Mouse (Mus musculus): ENCODE data around the gene Atp2a2. TPM values are rescaled to one million over a fixed set of nuclear protein-coding genes. Genes with fewer than 3 reads are reported as not detected.

The Atp2a2 gene
- total and polyA plus RNA-seq, 3 experiments, result 61.6 to 158 (median 80.9) TPM

DNA sequence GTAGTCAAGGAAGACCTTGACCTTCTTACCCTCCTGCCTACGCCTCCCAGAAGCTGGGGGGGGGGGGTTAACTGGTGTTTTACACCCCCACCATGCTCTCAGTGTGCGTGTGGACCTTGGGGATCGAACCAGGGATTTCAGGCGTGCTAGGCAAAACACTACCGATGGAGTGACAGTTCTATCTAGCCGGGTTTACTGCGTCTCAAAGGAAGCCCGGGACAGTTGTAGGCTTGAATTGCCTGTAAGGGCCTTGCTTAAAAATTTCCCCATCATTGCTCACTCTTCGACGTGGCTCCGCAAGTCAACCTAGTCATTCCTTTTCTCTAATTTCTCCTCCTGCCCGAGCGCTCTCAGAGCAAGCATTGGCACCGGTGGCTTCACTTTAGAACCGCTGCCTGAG lies 78.9 kb downstream of the Atp2a2 start:
- H3K4me1 ChIP-seq (ENCODE audit: control insufficient read depth in 1 of 2, insufficient read depth in 2 of 2), result peaks cover 6 to 20% of the 10 kb centered on the region in 2 experiments; a peak in 3 of 4 replicates
- no peak for TF ChIP-seq MYC (IDR thresholded peaks at IDR 0.05; ENCODE audit: low read depth, low read length)
- TF ChIP-seq EP300 (IDR thresholded peaks at IDR 0.05; ENCODE audit: low read length), result no peak
- TF ChIP-seq NELFE (IDR thresholded peaks at IDR 0.05; ENCODE audit: low read depth, low read length), result no peak
- no peak for TF ChIP-seq MAX (IDR thresholded peaks at IDR 0.05; ENCODE audit: low read length)
- peak; percentile 14 for DNase-seq (ENCODE audit: extremely low read depth)
- no peaks in the 10 kb centered on the region for H3K9me3 ChIP-seq (replicated peaks; ENCODE audit: low read length)
- H3K79me2 ChIP-seq (replicated peaks; ENCODE audit: control insufficient read depth, extremely low read depth, insufficient read depth, poor library complexity, severe bottlenecking), result peaks cover 17% of the 10 kb centered on the region
- peaks cover 7 to 28% of the 10 kb centered on the region in 2 experiments for H3K36me3 ChIP-seq (replicated peaks in 1 of 2; ENCODE audit: control insufficient read depth in 1 of 2, insufficient read depth in 1 of 2, low read length in 1 of 2)
- H3K9ac ChIP-seq (ENCODE audit: insufficient read depth, low read depth), result peak overlapping the region; percentile 82
- H3K27me3 ChIP-seq (replicated peaks), result no peaks in the 10 kb centered on the region
- dilution Hi-C loops (cut with MboI; ENCODE audit: extremely low pct_ligation_motif_present, extremely low pct_unique_long_range_greater_than_20kb, low sequenced_read_pairs) (no loop called here), in situ Hi-C loops (cut with MboI; ENCODE audit: low pct_ligation_motif_present, low pct_unique_long_range_greater_than_20kb, low sequenced_read_pairs) (no loop called here)
- peak overlapping the region; percentile 45; the same call in 1 of the 2 replicates for H3K4me2 ChIP-seq (ENCODE audit: insufficient read depth, low read depth, poor library complexity, severe bottlenecking)
- peak overlapping the region; percentile 94 to 98 (median 95) for H3K4me3 ChIP-seq (replicated peaks in 1 of 3; ENCODE audit: low read depth in 2 of 3, low read length in 2 of 3, poor library complexity in 1 of 3)
- H3K27ac ChIP-seq (ENCODE audit: insufficient read depth, low read depth), result no peak overlapping the region

DNA sequence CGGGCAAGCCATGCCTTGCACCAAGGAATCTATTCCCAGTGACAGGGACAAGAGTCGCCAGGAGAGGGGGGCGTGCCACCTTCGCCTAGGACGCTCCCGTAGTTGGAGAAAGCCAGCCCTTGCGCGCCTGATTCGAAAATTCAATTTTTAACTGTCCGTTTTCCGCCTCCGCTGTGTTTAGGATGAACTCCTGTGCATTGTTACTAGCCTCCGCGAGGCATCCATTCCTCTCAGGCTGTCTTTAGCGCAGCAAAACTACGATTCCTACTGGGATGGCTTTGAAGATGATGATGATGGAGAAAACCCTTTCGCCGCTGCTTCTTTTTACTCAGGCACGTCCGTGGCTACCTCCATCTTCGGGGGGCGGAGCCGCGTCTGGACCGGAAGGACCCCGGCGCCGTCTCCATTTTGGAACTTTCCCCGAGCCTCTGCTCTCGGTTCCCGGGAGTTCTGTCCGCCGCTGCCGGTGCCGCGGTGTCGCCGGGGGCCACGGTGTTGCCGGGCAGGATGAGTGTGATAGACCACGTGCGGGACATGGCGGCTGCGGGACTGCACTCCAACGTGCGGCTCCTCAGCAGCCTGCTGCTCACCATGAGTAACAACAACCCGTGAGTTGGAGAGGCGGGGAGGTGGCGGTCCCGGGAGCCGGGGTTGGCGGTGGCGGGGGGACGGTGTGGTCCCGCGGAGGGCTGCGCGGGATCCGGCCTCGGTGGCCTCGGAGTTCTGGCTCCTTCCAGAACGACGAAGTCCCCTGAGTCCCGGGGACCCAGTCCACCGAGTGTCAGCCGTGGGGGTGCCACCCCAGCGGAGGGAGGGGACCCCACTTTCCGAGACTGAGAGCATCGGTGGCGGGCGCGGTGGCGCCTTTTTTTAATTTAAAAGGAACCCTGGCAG lies 79.7 kb downstream of the Atp2a2 start:
- Histone ChIP-seq H3K4me2 (ENCODE audit: insufficient read depth, low read depth, poor library complexity, severe bottlenecking) (peak overlapping the region; percentile 97; the same call in 1 of the 2 replicates), H3K36me3 (replicated peaks in 1 of 2; ENCODE audit: control insufficient read depth in 1 of 2, insufficient read depth in 1 of 2, low read length in 1 of 2) (peaks cover 5 to 22% of the 10 kb centered on the region in 2 experiments), H3K79me2 (replicated peaks; ENCODE audit: control insufficient read depth, extremely low read depth, insufficient read depth, poor library complexity, severe bottlenecking) (peaks cover 17% of the 10 kb centered on the region), H3K4me3 (replicated peaks in 1 of 3; ENCODE audit: low read depth in 2 of 3, low read length in 2 of 3, poor library complexity in 1 of 3) (peak overlapping the region; percentile 94 to 98 (median 95)), H3K27me3 (replicated peaks) (no peaks in the 10 kb centered on the region), H3K9me3 (replicated peaks; ENCODE audit: low read length) (no peaks in the 10 kb centered on the region), H3K9ac (ENCODE audit: insufficient read depth, low read depth) (peak overlapping the region; percentile 82), H3K4me1 (ENCODE audit: control insufficient read depth in 1 of 2, insufficient read depth in 2 of 2) (peaks cover 6 to 20% of the 10 kb centered on the region in 2 experiments; a peak in 3 of 4 replicates), H3K27ac (ENCODE audit: insufficient read depth, low read depth) (peak overlapping the region; percentile 56)
- in situ Hi-C loops (cut with MboI; ENCODE audit: low pct_ligation_motif_present, low pct_unique_long_range_greater_than_20kb, low sequenced_read_pairs), result no loop called here
- DNase-seq (ENCODE audit: extremely low read depth), result peak; percentile 78
- dilution Hi-C loops (cut with MboI; ENCODE audit: extremely low pct_ligation_motif_present, extremely low pct_unique_long_range_greater_than_20kb, low sequenced_read_pairs), result no loop called here
- TF ChIP-seq HCFC1 (IDR thresholded peaks at IDR 0.05; ENCODE audit: low read depth, low read length), result peak; percentile 81
- no peak for TF ChIP-seq KAT2A (IDR thresholded peaks at IDR 0.05; ENCODE audit: insufficient replicate concordance, low read length)
- TF ChIP-seq ZC3H11A (IDR thresholded peaks at IDR 0.05; ENCODE audit: low read depth, low read length), result no peak
- TF ChIP-seq MAFK (IDR thresholded peaks at IDR 0.05; ENCODE audit: insufficient replicate concordance, low read length), result no peak
- TF ChIP-seq MAX (IDR thresholded peaks at IDR 0.05; ENCODE audit: low read length), result peak; percentile 99
- no peak for TF ChIP-seq UBTF (IDR thresholded peaks at IDR 0.05; ENCODE audit: low read depth, low read length)
- TF ChIP-seq SMC3 (IDR thresholded peaks at IDR 0.05; ENCODE audit: low read depth, low read length), result no peak
- TF ChIP-seq TCF12 (IDR thresholded peaks at IDR 0.05; ENCODE audit: low read depth, low read length), result peak; percentile 56
- TF ChIP-seq NRF1 (IDR thresholded peaks at IDR 0.05; ENCODE audit: low read depth, low read length), result 0 out of 2 replicates have a peak, but pooled peaks have one; percentile 28
- TF ChIP-seq EP300 (IDR thresholded peaks at IDR 0.05; ENCODE audit: low read length), result no peak
- peak; percentile 90 for TF ChIP-seq SIN3A (IDR thresholded peaks at IDR 0.05; ENCODE audit: low read length)
- TF ChIP-seq ZNF384 (IDR thresholded peaks at IDR 0.05; ENCODE audit: low read depth, low read length), result no peak
- TF ChIP-seq ZMIZ1 (IDR thresholded peaks at IDR 0.05; ENCODE audit: low read depth, low read length), result peak; percentile 60
- no peak for TF ChIP-seq ETS1 (conservative IDR thresholded peaks at IDR 0.05; ENCODE audit: low read depth, low read length)
- no peak for TF ChIP-seq PAX5 (IDR thresholded peaks at IDR 0.05; ENCODE audit: low read length)
- no peak for TF ChIP-seq JUND (conservative IDR thresholded peaks at IDR 0.05; ENCODE audit: low read depth, low read length)
- TF ChIP-seq RCOR1 (conservative IDR thresholded peaks at IDR 0.05; ENCODE audit: low read depth, low read length), result no peak
- peak; percentile 74 for TF ChIP-seq MXI1 (IDR thresholded peaks at IDR 0.05; ENCODE audit: low read depth, low read length)
- 0 out of 2 replicates have a peak, but pooled peaks have one; percentile 6 for TF ChIP-seq E2F4 (IDR thresholded peaks at IDR 0.05; ENCODE audit: insufficient replicate concordance, low read depth, low read length)
- TF ChIP-seq MEF2A (IDR thresholded peaks at IDR 0.05; ENCODE audit: borderline replicate concordance, low read depth, low read length), result no peak
- TF ChIP-seq MYC (IDR thresholded peaks at IDR 0.05; ENCODE audit: low read depth, low read length), result no peak
- TF ChIP-seq IRF4 (IDR thresholded peaks at IDR 0.05; ENCODE audit: low read depth, low read length), result no peak; the same call in none of the 2 replicates
- TF ChIP-seq JUN (IDR thresholded peaks at IDR 0.05; ENCODE audit: insufficient read depth, low read depth, low read length), result no peak
- TF ChIP-seq RAD21 (IDR thresholded peaks at IDR 0.05; ENCODE audit: low read depth, low read length), result no peak
- TF ChIP-seq NELFE (IDR thresholded peaks at IDR 0.05; ENCODE audit: low read depth, low read length), result peak; percentile 71
- no peak; a peak in 1 of 4 replicates for TF ChIP-seq CTCF (conservative IDR thresholded peaks at IDR 0.05 in 1 of 2, IDR thresholded peaks at IDR 0.05 in 1 of 2; ENCODE audit: low read depth in 2 of 2, low read length in 2 of 2)
- no peak for TF ChIP-seq USF1 (IDR thresholded peaks at IDR 0.05; ENCODE audit: low read depth, low read length)
- TF ChIP-seq POLR2AphosphoS2 (IDR thresholded peaks at IDR 0.05; ENCODE audit: low read depth, low read length), result no peak
- no peak for TF ChIP-seq USF2 (conservative IDR thresholded peaks at IDR 0.05; ENCODE audit: low read depth, low read length)

Measured in CH12.LX (cell line).